Mouse (Mus musculus) heart, embryonic 16.5 days (tissue): ENCODE data around the gene Cc2d2b. TPM values are rescaled to one million over a fixed set of nuclear protein-coding genes. Genes with fewer than 3 reads are reported as not detected.

Source experiments
- ATAC-seq: fragments of 200-750 bp; cut with Nextera tagmentation; replicated peaks from 2 replicates; pipeline ENCODE4 v1.8.0; 2017; ENCODE audit warnings: moderate number of reproducible peaks; ENCODE audit not compliant: insufficient read depth, low FRiP score; ENCODE audit errors: extremely low read depth
- H3K27ac ChIP-seq: fragments of 300-500 bp; sonication (generic); 2 replicates; pipeline ENCODE4 v1.5.1; 2014; ENCODE audit warnings: mild to moderate bottlenecking, low read length, control low read depth, moderate library complexity
- H3K27me3 ChIP-seq: fragments of 300-500 bp; sonication (generic); 2 replicates; pipeline ENCODE4 v1.6.1; 2014; ENCODE audit warnings: low read length, mixed read lengths; ENCODE audit not compliant: control insufficient read depth, insufficient read depth
- H3K36me3 ChIP-seq: fragments of 300-500 bp; sonication (generic); 2 replicates; pipeline ENCODE4 v1.6.1; 2014; ENCODE audit not compliant: control insufficient read depth, insufficient read depth
- H3K4me1 ChIP-seq: fragments of 300-500 bp; sonication (generic); 2 replicates; pipeline ENCODE4 v1.6.1; 2014; ENCODE audit warnings: low read length, mixed read lengths; ENCODE audit not compliant: control insufficient read depth, insufficient read depth
- H3K4me2 ChIP-seq: fragments of 300-500 bp; sonication (generic); 2 replicates; pipeline ENCODE4 v1.6.1; 2014; ENCODE audit warnings: low read depth, mild to moderate bottlenecking, control low read depth, low read length
- H3K4me3 ChIP-seq: fragments of 300-500 bp; sonication (generic); 2 replicates; pipeline ENCODE4 v1.5.1; 2014; ENCODE audit warnings: mild to moderate bottlenecking, control low read depth, low read length
- H3K9ac ChIP-seq: fragments of 300-500 bp; sonication (generic); 2 replicates; pipeline ENCODE4 v1.6.1; 2014; ENCODE audit warnings: low read length, control low read depth
- H3K9me3 ChIP-seq: fragments of 300-500 bp; sonication (generic); replicated peaks from 2 replicates; pipeline ENCODE4 v1.6.1; 2016; ENCODE audit warnings: low read length; ENCODE audit not compliant: control insufficient read depth
- WGBS: fragments of 180-500 bp; shearing (Covaris S2); extraction: QIAGEN DNeasy Blood & Tissue Kit; methylation state at CpG from one replicate; pipeline ENCODE4 v1.1.7; 2014; 5-methylcytosine and 5-hydroxymethylcytosine counted together
- polyA plus RNA-seq: library from polyadenylated mRNA; unstranded; fragments of >200 nt; fragmentation: Nextera tagmentation; extraction: Ambion mirVana; gene quantifications from 2 replicates; pipeline ENCODE4 v1.2.1, GENCODE M21; 2015

Gene Cc2d2b
- not detected in 2 replicates for polyA plus RNA-seq

- Histone ChIP-seq H3K36me3 (no peaks in the 10 kb centered on the region), H3K9me3 (no peaks in the 10 kb centered on the region), H3K27ac (no peak within 1 kb of the TSS), H3K4me1 (no peaks in the 10 kb centered on the region), H3K27me3 (no peaks in the 10 kb centered on the region), H3K9ac (no peak within 1 kb of the TSS), H3K4me2 (peak within 1 kb of the TSS; percentile 39; the same call in 1 of the 2 replicates), H3K4me3 (no peak within 1 kb of the TSS; the same call in 1 of the 2 replicates)
- 47% methylated on average over 16 of the region's 17 CpGs for WGBS
- no peak for ATAC-seq
These were observed at the start of gene Cc2d2b for GRCm38 (mm10) chr19:40748559-40748958. Gene Cc2d2b, plus strand, starts transcription at chr19:40748753.

- ATAC-seq = no peak
- H3K27ac ChIP-seq = no peak overlapping the region
- no peak overlapping the region for H3K9ac ChIP-seq
- H3K4me1 ChIP-seq = peaks cover 4% of the 10 kb centered on the region
- no peaks in the 10 kb centered on the region for H3K27me3 ChIP-seq
- no peaks in the 10 kb centered on the region for H3K36me3 ChIP-seq
- no peak overlapping the region for H3K4me3 ChIP-seq
- no peak overlapping the region for H3K4me2 ChIP-seq
- no peaks in the 10 kb centered on the region for H3K9me3 ChIP-seq
- WGBS = 75% methylated on average over 5 of the region's 5 CpGs
These were observed 48.7 kb upstream of the Cc2d2b start for GRCm38 (mm10) chr19:40699816-40700215.

- Histone ChIP-seq H3K27me3 (no peaks in the 10 kb centered on the region), H3K4me2 (no peak overlapping the region), H3K4me1 (peaks cover 4% of the 10 kb centered on the region), H3K9ac (no peak overlapping the region), H3K4me3 (no peak overlapping the region), H3K9me3 (no peaks in the 10 kb centered on the region), H3K36me3 (no peaks in the 10 kb centered on the region), H3K27ac (no peak overlapping the region)
- 50% methylated on average over 4 of the region's 4 CpGs for WGBS
- ATAC-seq = no peak
These were observed 46.1 kb upstream of the Cc2d2b start for GRCm38 (mm10) chr19:40702406-40702805.

GRCm38 (mm10) chr19:40712889-40713628, 35.5 kb upstream of the Cc2d2b start:
- H3K4me1 ChIP-seq = peaks cover 7% of the 10 kb centered on the region; the same call in 1 of the 2 replicates
- no peaks in the 10 kb centered on the region for H3K36me3 ChIP-seq
- no peak overlapping the region for H3K4me3 ChIP-seq
- H3K4me2 ChIP-seq = no peak overlapping the region
- H3K9me3 ChIP-seq = no peaks in the 10 kb centered on the region
- 76% methylated on average over 16 of the region's 16 CpGs for WGBS
- no peak overlapping the region for H3K9ac ChIP-seq
- no peak overlapping the region for H3K27ac ChIP-seq
- no peaks in the 10 kb centered on the region for H3K27me3 ChIP-seq
- ATAC-seq = no peak

- no peak overlapping the region for H3K4me3 ChIP-seq
- 77% methylated on average over 5 of the region's 5 CpGs for WGBS
- peaks cover 7% of the 10 kb centered on the region; the same call in 1 of the 2 replicates for H3K4me1 ChIP-seq
- no peak overlapping the region for H3K27ac ChIP-seq
- no peaks in the 10 kb centered on the region for H3K9me3 ChIP-seq
- ATAC-seq = no peak
- H3K27me3 ChIP-seq = no peaks in the 10 kb centered on the region
- no peak overlapping the region for H3K9ac ChIP-seq
- no peak overlapping the region for H3K4me2 ChIP-seq
- H3K36me3 ChIP-seq = no peaks in the 10 kb centered on the region
These were observed 33.9 kb upstream of the Cc2d2b start for GRCm38 (mm10) chr19:40714700-40715099.

GRCm38 (mm10) chr19:40716981-40717380, 31.6 kb upstream of the Cc2d2b start:
- Histone ChIP-seq H3K27me3 (no peaks in the 10 kb centered on the region), H3K4me2 (peak overlapping the region; percentile 21; the same call in 1 of the 2 replicates), H3K36me3 (no peaks in the 10 kb centered on the region), H3K27ac (peak overlapping the region; percentile 59), H3K9ac (0 out of 2 replicates have a peak overlapping the region, but pooled peaks have one; percentile 41), H3K4me3 (no peak overlapping the region), H3K4me1 (peaks cover 12% of the 10 kb centered on the region; the same call in 1 of the 2 replicates), H3K9me3 (no peaks in the 10 kb centered on the region)
- WGBS = 32% methylated on average over 6 of the region's 6 CpGs
- peak; percentile 69 for ATAC-seq

- no peaks in the 10 kb centered on the region for H3K36me3 ChIP-seq
- H3K9ac ChIP-seq = no peak overlapping the region
- H3K4me3 ChIP-seq = no peak overlapping the region
- WGBS = 51% methylated on average over 11 of the region's 11 CpGs
- H3K9me3 ChIP-seq = no peaks in the 10 kb centered on the region
- ATAC-seq = no peak
- H3K4me1 ChIP-seq = peaks cover 12% of the 10 kb centered on the region; the same call in 1 of the 2 replicates
- no peak overlapping the region for H3K4me2 ChIP-seq
- no peaks in the 10 kb centered on the region; the same call in 1 of the 2 replicates for H3K27me3 ChIP-seq
- no peak overlapping the region for H3K27ac ChIP-seq
These were observed 29.0 kb upstream of the Cc2d2b start for GRCm38 (mm10) chr19:40719439-40720105.

GRCm38 (mm10) chr19:40720381-40720780, 28.2 kb upstream of the Cc2d2b start:
- WGBS = 45% methylated on average over 12 of the region's 12 CpGs
- Histone ChIP-seq H3K27ac (no peak overlapping the region), H3K4me3 (no peak overlapping the region), H3K36me3 (no peaks in the 10 kb centered on the region), H3K4me2 (no peak overlapping the region), H3K9ac (no peak overlapping the region), H3K27me3 (no peaks in the 10 kb centered on the region; the same call in 1 of the 2 replicates), H3K4me1 (peaks cover 12% of the 10 kb centered on the region; the same call in 1 of the 2 replicates), H3K9me3 (no peaks in the 10 kb centered on the region)
- no peak for ATAC-seq
